Mouse (Mus musculus) intestine, embryonic 16.5 days (tissue): Measurements from ENCODE around the gene Lmln. TPM values are rescaled to one million over a fixed set of nuclear protein-coding genes. Genes with fewer than 3 reads are reported as not detected.
"Not testable (repeated sequence)": the region's sequence is repeated elsewhere in the genome, so short reads cannot be mapped to it uniquely, and the experiment has no call there.

Experiments used
- ATAC-seq: fragments of 200-750 bp; cut with Nextera tagmentation; 2 replicates; pipeline ENCODE4 v1.8.0; 2017; ENCODE audit warnings: moderate TSS enrichment, moderate library complexity
- H3K27ac ChIP-seq: fragments of 300-500 bp; sonication (generic); 2 replicates; pipeline ENCODE4 v1.5.1; 2014; ENCODE audit warnings: mild to moderate bottlenecking, low read length
- H3K27me3 ChIP-seq: fragments of 300-500 bp; sonication (generic); replicated peaks from 2 replicates; pipeline ENCODE4 v1.6.1; 2014; ENCODE audit warnings: low read length, control low read depth, mixed read lengths; ENCODE audit not compliant: control insufficient read depth, insufficient read depth
- H3K36me3 ChIP-seq: fragments of 300-500 bp; sonication (generic); 2 replicates; pipeline ENCODE4 v1.6.1; 2014; ENCODE audit warnings: low read length, control low read depth; ENCODE audit not compliant: control insufficient read depth, insufficient read depth
- H3K4me1 ChIP-seq: fragments of 300-500 bp; sonication (generic); 2 replicates; pipeline ENCODE4 v1.6.1; 2014; ENCODE audit warnings: low read length, control low read depth, mixed read lengths; ENCODE audit not compliant: control insufficient read depth, insufficient read depth
- H3K4me2 ChIP-seq: fragments of 300-500 bp; sonication (generic); 2 replicates; pipeline ENCODE4 v1.6.1; 2014; ENCODE audit warnings: low read depth, low read length, control low read depth
- H3K4me3 ChIP-seq: fragments of 300-500 bp; sonication (generic); 2 replicates; pipeline ENCODE4 v1.5.1; 2014; ENCODE audit warnings: mild to moderate bottlenecking, low read length
- H3K9ac ChIP-seq: fragments of 300-500 bp; sonication (generic); 2 replicates; pipeline ENCODE4 v1.6.1; 2014; ENCODE audit warnings: low read depth, low read length
- H3K9me3 ChIP-seq: fragments of 300-500 bp; sonication (generic); 2 replicates; pipeline ENCODE4 v1.6.1; 2016; ENCODE audit warnings: low read length, control low read depth; ENCODE audit not compliant: control insufficient read depth
- WGBS: fragments of 180-500 bp; shearing (Covaris S2); extraction: QIAGEN DNeasy Blood & Tissue Kit; methylation state at CpG from one replicate; pipeline ENCODE4 v1.1.7; 2014; 5-methylcytosine and 5-hydroxymethylcytosine counted together
- polyA plus RNA-seq: library from polyadenylated mRNA; unstranded; fragments of >200 nt; fragmentation: Nextera tagmentation; extraction: Ambion mirVana; gene quantifications from 2 replicates; pipeline ENCODE4 v1.2.1, GENCODE M21; 2015

Gene Lmln
- polyA plus RNA-seq, 1 experiment from 2014 or later = 1.8 TPM

- H3K36me3 ChIP-seq, H3K9ac ChIP-seq, H3K27ac ChIP-seq, H3K4me3 ChIP-seq, H3K9me3 ChIP-seq, H3K4me1 ChIP-seq, H3K27me3 ChIP-seq, H3K4me2 ChIP-seq, ATAC-seq: not testable (repeated sequence)
- 88% methylated on average over 6 of the region's 7 CpGs for WGBS
Measured at GRCm38 (mm10) chr16:33139061-33139460, 76.7 kb downstream of the Lmln start.

- no peaks in the 10 kb centered on the region for H3K27me3 ChIP-seq
- no peak for ATAC-seq
- no peaks in the 10 kb centered on the region for H3K9me3 ChIP-seq
- 58% methylated on average over 3 of the region's 3 CpGs for WGBS
- H3K27ac ChIP-seq = no peak overlapping the region
- no peak overlapping the region for H3K9ac ChIP-seq
- H3K4me1 ChIP-seq = no peaks in the 10 kb centered on the region
- H3K4me2 ChIP-seq = no peak overlapping the region
- H3K36me3 ChIP-seq = no peaks in the 10 kb centered on the region
- no peak overlapping the region for H3K4me3 ChIP-seq
Measured at GRCm38 (mm10) chr16:33141758-33142280, 79.5 kb downstream of the Lmln start.

- no peak for ATAC-seq
Measured at GRCm38 (mm10) chr16:33143452-33143851, 81.1 kb downstream of the Lmln start.

GRCm38 (mm10) chr16:33146185-33146584 is 83.9 kb downstream of the Lmln start:
- no peaks in the 10 kb centered on the region for H3K4me1 ChIP-seq
- H3K9me3 ChIP-seq = no peaks in the 10 kb centered on the region
- no peaks in the 10 kb centered on the region for H3K27me3 ChIP-seq
- 94% methylated on average over 3 of the region's 3 CpGs for WGBS
- H3K9ac ChIP-seq = no peak overlapping the region
- ATAC-seq = no peak
- no peaks in the 10 kb centered on the region for H3K36me3 ChIP-seq
- H3K4me3 ChIP-seq = no peak overlapping the region
- no peak overlapping the region for H3K4me2 ChIP-seq
- no peak overlapping the region for H3K27ac ChIP-seq

More at GRCm38 (mm10) chr16:33143452-33143851, 81.1 kb downstream of the Lmln start:
- Histone ChIP-seq H3K9ac (no peak overlapping the region), H3K4me2 (no peak overlapping the region), H3K27me3 (no peaks in the 10 kb centered on the region), H3K4me1 (no peaks in the 10 kb centered on the region), H3K27ac (no peak overlapping the region), H3K4me3 (no peak overlapping the region), H3K36me3 (no peaks in the 10 kb centered on the region), H3K9me3 (no peaks in the 10 kb centered on the region)
- 55% methylated on average over 2 of the region's 2 CpGs for WGBS

- no peaks in the 10 kb centered on the region for H3K9me3 ChIP-seq
- no peaks in the 10 kb centered on the region for H3K4me1 ChIP-seq
- 81% methylated on average over 4 of the region's 4 CpGs for WGBS
- ATAC-seq = no peak
- no peaks in the 10 kb centered on the region for H3K36me3 ChIP-seq
- H3K9ac ChIP-seq = no peak overlapping the region
- H3K4me3 ChIP-seq = no peak overlapping the region
- H3K27ac ChIP-seq = no peak overlapping the region
- no peak overlapping the region for H3K4me2 ChIP-seq
- H3K27me3 ChIP-seq = no peaks in the 10 kb centered on the region
Measured at GRCm38 (mm10) chr16:33148135-33148534, 85.8 kb downstream of the Lmln start.

- not testable (repeated sequence) for H3K4me2 ChIP-seq, H3K36me3 ChIP-seq, H3K9me3 ChIP-seq, H3K27ac ChIP-seq, H3K4me3 ChIP-seq, H3K9ac ChIP-seq, H3K27me3 ChIP-seq, H3K4me1 ChIP-seq, ATAC-seq
- WGBS = 73% methylated on average over 9 of the region's 9 CpGs
Measured at GRCm38 (mm10) chr16:33150875-33151274, 88.6 kb downstream of the Lmln start.

GRCm38 (mm10) chr16:33151558-33151957 is 89.2 kb downstream of the Lmln start:
- H3K4me2 ChIP-seq = no peak overlapping the region
- no peaks in the 10 kb centered on the region for H3K36me3 ChIP-seq
- no peak for ATAC-seq
- no peak overlapping the region for H3K4me3 ChIP-seq
- H3K27me3 ChIP-seq = no peaks in the 10 kb centered on the region
- H3K9ac ChIP-seq = no peak overlapping the region
- no peak overlapping the region for H3K27ac ChIP-seq
- no peaks in the 10 kb centered on the region for H3K9me3 ChIP-seq
- WGBS = 69% methylated on average over 8 of the region's 8 CpGs
- H3K4me1 ChIP-seq = no peaks in the 10 kb centered on the region

- no peak overlapping the region for H3K4me3 ChIP-seq
- H3K36me3 ChIP-seq = no peaks in the 10 kb centered on the region
- WGBS = 52% methylated on average over 4 of the region's 4 CpGs
- no peaks in the 10 kb centered on the region for H3K4me1 ChIP-seq
- H3K9me3 ChIP-seq = no peaks in the 10 kb centered on the region
- H3K27ac ChIP-seq = no peak overlapping the region
- no peak for ATAC-seq
- no peaks in the 10 kb centered on the region for H3K27me3 ChIP-seq
- no peak overlapping the region for H3K9ac ChIP-seq
- no peak overlapping the region for H3K4me2 ChIP-seq
Measured at GRCm38 (mm10) chr16:33154992-33155391, 92.7 kb downstream of the Lmln start.

- no peaks in the 10 kb centered on the region for H3K4me1 ChIP-seq
- H3K36me3 ChIP-seq = no peaks in the 10 kb centered on the region
- no peak overlapping the region for H3K4me2 ChIP-seq
- WGBS = 87% methylated on average over 11 of the region's 11 CpGs
- no peaks in the 10 kb centered on the region for H3K27me3 ChIP-seq
- H3K9me3 ChIP-seq = no peaks in the 10 kb centered on the region
- ATAC-seq = no peak
- H3K27ac ChIP-seq = no peak overlapping the region
- H3K4me3 ChIP-seq = no peak overlapping the region
- H3K9ac ChIP-seq = no peak overlapping the region
Measured at GRCm38 (mm10) chr16:33158006-33158405, 95.7 kb downstream of the Lmln start.

- Histone ChIP-seq H3K4me2 (no peak overlapping the region), H3K27ac (no peak overlapping the region), H3K4me3 (no peak overlapping the region), H3K4me1 (no peaks in the 10 kb centered on the region), H3K9me3 (no peaks in the 10 kb centered on the region), H3K27me3 (no peaks in the 10 kb centered on the region), H3K9ac (no peak overlapping the region), H3K36me3 (no peaks in the 10 kb centered on the region)
- WGBS = 86% methylated on average over 14 of the region's 14 CpGs
- ATAC-seq = no peak
Measured at GRCm38 (mm10) chr16:33158590-33159071, 96.3 kb downstream of the Lmln start.
